Mouse (Mus musculus): Measurements from ENCODE around the gene Fbxo34.
"Not testable (repeated sequence)": the region's sequence is repeated elsewhere in the genome, so short reads cannot be mapped to it uniquely, and the experiment has no call there.

Gene Fbxo34

GRCm38 (mm10) chr14:47562530-47562929 lies 112.3 kb downstream of the Fbxo34 start:
- no peak for DNase-seq (ENCODE audit: low spot score)

- no peak for DNase-seq (ENCODE audit: low spot score)
Observed at GRCm38 (mm10) chr14:47563106-47563505, 112.9 kb downstream of the Fbxo34 start.

- peak; percentile 96 for DNase-seq (ENCODE audit: low spot score)
Observed at GRCm38 (mm10) chr14:47567962-47568652, 117.9 kb downstream of the Fbxo34 start.

GRCm38 (mm10) chr14:47570549-47570948 lies 120.3 kb downstream of the Fbxo34 start, which contains the start of gene Atg14:
Gene Atg14 (minus strand): TSS chr14:47570649.
- DNase-seq (ENCODE audit: low spot score): not testable (repeated sequence)

- DNase-seq (ENCODE audit: low spot score): no peak
Observed at GRCm38 (mm10) chr14:47572707-47573106, 122.5 kb downstream of the Fbxo34 start.

- DNase-seq (ENCODE audit: low spot score): no peak
Observed at GRCm38 (mm10) chr14:47574721-47575120, 124.5 kb downstream of the Fbxo34 start.

GRCm38 (mm10) chr14:47576687-47577086 lies 126.5 kb downstream of the Fbxo34 start:
- DNase-seq (ENCODE audit: low spot score): no peak

- no peak for DNase-seq (ENCODE audit: low spot score)
Observed at GRCm38 (mm10) chr14:47578086-47578485, 127.9 kb downstream of the Fbxo34 start.

GRCm38 (mm10) chr14:47581280-47581679 lies 131.1 kb downstream of the Fbxo34 start:
- DNase-seq (ENCODE audit: low spot score): peak; percentile 40
